Mouse (Mus musculus): ENCODE measurements around the gene Chst14. TPM values are rescaled to one million over a fixed set of nuclear protein-coding genes. Genes with fewer than 3 reads are reported as not detected.

Gene Chst14
- polyA plus RNA-seq, 1 experiment = 10.3 TPM

- H3K9me3 ChIP-seq (replicated peaks; ENCODE audit: control insufficient read depth, insufficient read depth, low read length, poor library complexity, severe bottlenecking) = no peaks in the 10 kb centered on the region
- H3K9ac ChIP-seq (ENCODE audit: low read depth, poor library complexity, severe bottlenecking) = no peak overlapping the region
- H3K4me3 ChIP-seq (ENCODE audit: low read depth, low read length) = no peak overlapping the region
- no peak overlapping the region for H3K27ac ChIP-seq (ENCODE audit: insufficient read depth, low read length)
- no peaks in the 10 kb centered on the region for H3K36me3 ChIP-seq (ENCODE audit: control insufficient read depth, insufficient read depth, low read length, poor library complexity, severe bottlenecking)
- H3K27me3 ChIP-seq (ENCODE audit: control insufficient read depth, insufficient read depth, low read length, poor library complexity, severe bottlenecking) = 0 out of 2 replicates have a peak, but pooled peaks cover 2% of the 10 kb centered on the region
- TF ChIP-seq CTCF (IDR thresholded peaks at IDR 0.05; ENCODE audit: low read depth, low read length) (no peak), EP300 (IDR thresholded peaks at IDR 0.05; ENCODE audit: insufficient read depth, low read depth, low read length) (no peak), POLR2A (IDR thresholded peaks at IDR 0.05; ENCODE audit: insufficient read depth, low read length) (no peak)
- peaks cover 8% of the 10 kb centered on the region for H3K4me1 ChIP-seq (ENCODE audit: control insufficient read depth, insufficient read depth, low read length)
Measured at GRCm38 (mm10) chr2:118907781-118908180, 18.5 kb upstream of the Chst14 start.

DNA sequence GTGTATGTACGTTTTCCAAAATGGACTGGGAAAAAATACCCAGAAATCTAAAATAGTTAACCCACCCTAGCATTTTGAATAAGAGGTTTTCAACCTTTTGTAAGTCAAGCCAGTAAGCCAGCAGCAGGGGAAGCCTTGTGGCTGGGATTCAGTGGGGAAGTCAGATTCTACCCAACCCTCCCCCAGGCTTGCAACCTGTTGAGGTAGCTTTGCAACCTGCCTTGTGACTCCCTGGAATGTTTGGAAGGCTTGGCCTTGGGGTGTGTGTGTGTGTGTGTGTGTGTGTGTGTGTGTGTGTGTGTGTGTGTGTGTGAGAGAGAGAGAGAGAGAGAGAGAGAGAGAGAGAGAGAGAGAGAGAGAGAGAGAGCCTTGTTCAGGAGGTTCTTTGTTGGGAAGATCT lies 17.1 kb upstream of the Chst14 start:
- H3K36me3 ChIP-seq (ENCODE audit: control insufficient read depth, insufficient read depth, low read length, poor library complexity, severe bottlenecking) = no peaks in the 10 kb centered on the region
- H3K27ac ChIP-seq (ENCODE audit: insufficient read depth, low read length) = no peak overlapping the region
- no peak overlapping the region for H3K4me3 ChIP-seq (ENCODE audit: low read depth, low read length)
- TF ChIP-seq POLR2A (IDR thresholded peaks at IDR 0.05; ENCODE audit: insufficient read depth, low read length) (no peak), EP300 (IDR thresholded peaks at IDR 0.05; ENCODE audit: insufficient read depth, low read depth, low read length) (no peak), CTCF (IDR thresholded peaks at IDR 0.05; ENCODE audit: low read depth, low read length) (no peak)
- no peaks in the 10 kb centered on the region for H3K27me3 ChIP-seq (ENCODE audit: control insufficient read depth, insufficient read depth, low read length, poor library complexity, severe bottlenecking)
- peaks cover 5% of the 10 kb centered on the region for H3K4me1 ChIP-seq (ENCODE audit: control insufficient read depth, insufficient read depth, low read length)
- no peaks in the 10 kb centered on the region for H3K9me3 ChIP-seq (replicated peaks; ENCODE audit: control insufficient read depth, insufficient read depth, low read length, poor library complexity, severe bottlenecking)
- no peak overlapping the region for H3K9ac ChIP-seq (ENCODE audit: low read depth, poor library complexity, severe bottlenecking)

DNA sequence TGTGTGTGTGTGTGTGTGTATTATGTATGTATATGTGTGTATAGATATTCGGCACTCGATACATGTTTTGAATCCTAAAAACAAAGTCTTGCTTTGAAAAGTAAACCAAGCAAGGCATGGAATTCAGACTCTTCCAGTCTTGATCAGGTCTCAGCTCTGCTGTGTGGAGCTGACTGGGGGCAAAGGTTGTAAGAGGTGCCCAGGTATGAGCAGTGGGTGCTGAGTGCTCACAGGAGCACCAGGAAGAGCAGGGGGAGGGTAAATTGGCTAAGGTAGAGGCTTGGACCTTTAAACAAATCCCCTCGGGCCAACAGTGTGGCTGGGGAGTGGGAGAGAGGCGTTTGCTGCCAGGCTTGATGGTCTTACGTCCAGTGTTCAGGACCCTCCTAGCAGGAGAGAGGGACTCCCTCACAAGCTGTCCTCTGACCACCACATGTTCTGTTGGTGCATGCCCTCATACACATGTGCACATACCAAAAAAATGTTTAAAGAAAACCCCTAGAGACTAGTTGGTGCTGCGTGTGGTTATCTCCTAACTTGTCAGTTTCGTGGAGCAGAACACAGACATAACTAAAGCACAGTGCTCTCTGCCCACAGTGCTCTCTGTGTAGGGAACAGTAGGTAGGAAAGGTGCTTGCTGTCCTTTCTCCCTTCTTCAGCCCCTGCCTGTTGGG lies 15.6 kb upstream of the Chst14 start:
- no peak overlapping the region for H3K9ac ChIP-seq (ENCODE audit: low read depth, poor library complexity, severe bottlenecking)
- no peaks in the 10 kb centered on the region for H3K9me3 ChIP-seq (replicated peaks; ENCODE audit: control insufficient read depth, insufficient read depth, low read length, poor library complexity, severe bottlenecking)
- H3K36me3 ChIP-seq (ENCODE audit: control insufficient read depth, insufficient read depth, low read length, poor library complexity, severe bottlenecking) = no peaks in the 10 kb centered on the region
- TF ChIP-seq CTCF (IDR thresholded peaks at IDR 0.05; ENCODE audit: low read depth, low read length) (no peak), EP300 (IDR thresholded peaks at IDR 0.05; ENCODE audit: insufficient read depth, low read depth, low read length) (no peak), POLR2A (IDR thresholded peaks at IDR 0.05; ENCODE audit: insufficient read depth, low read length) (no peak)
- H3K4me1 ChIP-seq (ENCODE audit: control insufficient read depth, insufficient read depth, low read length) = peaks cover 5% of the 10 kb centered on the region
- no peak overlapping the region for H3K4me3 ChIP-seq (ENCODE audit: low read depth, low read length)
- no peak overlapping the region for H3K27ac ChIP-seq (ENCODE audit: insufficient read depth, low read length)
- H3K27me3 ChIP-seq (ENCODE audit: control insufficient read depth, insufficient read depth, low read length, poor library complexity, severe bottlenecking) = no peaks in the 10 kb centered on the region

DNA sequence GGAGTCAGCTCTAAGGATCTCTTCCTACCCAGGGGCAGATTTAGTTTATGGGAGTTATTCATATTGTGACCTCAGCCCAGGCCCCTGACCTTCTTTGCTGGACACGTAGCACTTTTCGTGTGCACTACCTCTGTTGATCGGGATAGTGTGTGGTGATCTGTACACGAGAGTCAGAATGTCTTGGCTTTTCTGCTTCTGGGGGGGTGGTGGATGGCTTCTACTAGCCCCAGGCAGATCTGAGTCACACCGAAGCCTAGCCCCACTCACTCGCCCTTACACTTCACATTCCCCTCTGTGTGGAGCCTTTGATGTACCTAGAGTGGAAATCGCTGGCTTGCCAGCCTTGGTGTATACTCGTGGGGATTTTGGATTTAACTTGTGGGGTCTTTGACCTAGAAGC lies 13.6 kb upstream of the Chst14 start:
- Histone ChIP-seq H3K9me3 (replicated peaks; ENCODE audit: control insufficient read depth, insufficient read depth, low read length, poor library complexity, severe bottlenecking) (no peaks in the 10 kb centered on the region), H3K27ac (ENCODE audit: insufficient read depth, low read length) (no peak overlapping the region), H3K27me3 (ENCODE audit: control insufficient read depth, insufficient read depth, low read length, poor library complexity, severe bottlenecking) (no peaks in the 10 kb centered on the region), H3K4me1 (ENCODE audit: control insufficient read depth, insufficient read depth, low read length) (peaks cover 5% of the 10 kb centered on the region), H3K4me3 (ENCODE audit: low read depth, low read length) (no peak overlapping the region), H3K9ac (ENCODE audit: low read depth, poor library complexity, severe bottlenecking) (no peak overlapping the region), H3K36me3 (ENCODE audit: control insufficient read depth, insufficient read depth, low read length, poor library complexity, severe bottlenecking) (no peaks in the 10 kb centered on the region)
- TF ChIP-seq POLR2A (IDR thresholded peaks at IDR 0.05; ENCODE audit: insufficient read depth, low read length) = no peak
- no peak for TF ChIP-seq EP300 (IDR thresholded peaks at IDR 0.05; ENCODE audit: insufficient read depth, low read depth, low read length)
- no peak for TF ChIP-seq CTCF (IDR thresholded peaks at IDR 0.05; ENCODE audit: low read depth, low read length)

DNA sequence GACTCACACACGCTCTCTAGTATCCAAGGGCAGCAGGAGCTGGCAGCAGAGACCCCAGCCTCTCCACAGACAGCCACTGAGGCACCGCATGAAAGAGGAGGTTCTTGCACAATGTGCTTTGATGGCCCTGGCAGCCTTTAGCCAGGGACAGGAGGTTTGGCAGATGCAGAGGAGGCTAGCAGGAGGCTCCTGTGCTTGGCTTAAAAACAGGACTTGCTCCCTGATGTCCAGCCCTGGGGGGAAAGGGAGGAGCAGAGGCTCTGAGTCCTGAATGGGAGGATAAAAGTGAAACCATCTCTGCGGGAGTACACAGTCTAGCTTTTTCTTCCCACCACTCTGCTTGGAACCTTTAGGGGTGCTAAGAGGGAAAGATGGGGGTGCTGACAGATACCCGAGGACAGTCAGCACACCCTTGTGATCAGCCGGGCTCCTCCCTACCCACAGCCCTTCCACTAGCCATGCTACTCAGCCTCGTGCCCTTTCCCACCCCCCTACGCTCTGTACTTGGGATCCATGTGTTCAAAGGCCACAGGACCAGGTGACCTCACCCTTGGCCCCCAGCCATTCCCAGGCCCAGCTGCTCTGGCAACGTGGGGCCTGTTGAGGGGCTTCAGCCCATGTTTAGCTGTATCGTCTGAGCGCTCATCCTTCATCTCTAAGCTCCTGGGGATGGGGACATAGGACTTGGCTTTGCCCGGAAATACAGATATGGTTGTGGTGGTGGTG lies 12.6 kb upstream of the Chst14 start:
- H3K27me3 ChIP-seq (ENCODE audit: control insufficient read depth, insufficient read depth, low read length, poor library complexity, severe bottlenecking) = no peaks in the 10 kb centered on the region
- H3K36me3 ChIP-seq (ENCODE audit: control insufficient read depth, insufficient read depth, low read length, poor library complexity, severe bottlenecking) = no peaks in the 10 kb centered on the region
- H3K9ac ChIP-seq (ENCODE audit: low read depth, poor library complexity, severe bottlenecking) = no peak overlapping the region
- H3K9me3 ChIP-seq (replicated peaks; ENCODE audit: control insufficient read depth, insufficient read depth, low read length, poor library complexity, severe bottlenecking) = no peaks in the 10 kb centered on the region
- no peak overlapping the region for H3K27ac ChIP-seq (ENCODE audit: insufficient read depth, low read length)
- no peak overlapping the region for H3K4me3 ChIP-seq (ENCODE audit: low read depth, low read length)
- peaks cover 5% of the 10 kb centered on the region for H3K4me1 ChIP-seq (ENCODE audit: control insufficient read depth, insufficient read depth, low read length)
- TF ChIP-seq CTCF (IDR thresholded peaks at IDR 0.05; ENCODE audit: low read depth, low read length) = no peak
- TF ChIP-seq POLR2A (IDR thresholded peaks at IDR 0.05; ENCODE audit: insufficient read depth, low read length) = no peak
- no peak for TF ChIP-seq EP300 (IDR thresholded peaks at IDR 0.05; ENCODE audit: insufficient read depth, low read depth, low read length)

DNA sequence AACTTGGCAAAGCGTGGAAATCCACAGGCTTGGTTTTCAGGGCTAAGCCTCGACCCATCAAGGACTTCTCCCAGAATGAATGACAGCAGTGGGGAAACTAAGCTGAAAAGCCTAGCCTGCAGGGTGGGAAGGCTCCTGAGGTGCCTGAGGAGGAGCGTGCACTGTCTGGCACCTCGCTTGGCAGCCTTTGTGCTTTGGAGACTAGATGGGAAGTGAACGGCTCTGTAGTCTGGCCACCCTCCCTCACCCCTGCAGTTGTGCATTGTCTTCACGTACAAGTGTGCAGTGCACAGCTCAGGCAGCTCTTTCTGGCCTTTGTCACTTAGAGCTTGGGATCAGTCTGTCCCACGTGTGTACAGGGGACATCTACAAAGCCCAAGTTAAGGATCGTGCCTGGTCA lies 11.6 kb upstream of the Chst14 start:
- Histone ChIP-seq H3K27me3 (ENCODE audit: control insufficient read depth, insufficient read depth, low read length, poor library complexity, severe bottlenecking) (no peaks in the 10 kb centered on the region), H3K9me3 (replicated peaks; ENCODE audit: control insufficient read depth, insufficient read depth, low read length, poor library complexity, severe bottlenecking) (no peaks in the 10 kb centered on the region), H3K9ac (ENCODE audit: low read depth, poor library complexity, severe bottlenecking) (no peak overlapping the region), H3K27ac (ENCODE audit: insufficient read depth, low read length) (no peak overlapping the region), H3K36me3 (ENCODE audit: control insufficient read depth, insufficient read depth, low read length, poor library complexity, severe bottlenecking) (no peaks in the 10 kb centered on the region), H3K4me1 (ENCODE audit: control insufficient read depth, insufficient read depth, low read length) (peaks cover 4% of the 10 kb centered on the region), H3K4me3 (ENCODE audit: low read depth, low read length) (no peak overlapping the region)
- no peak for TF ChIP-seq EP300 (IDR thresholded peaks at IDR 0.05; ENCODE audit: insufficient read depth, low read depth, low read length)
- no peak for TF ChIP-seq CTCF (IDR thresholded peaks at IDR 0.05; ENCODE audit: low read depth, low read length)
- no peak for TF ChIP-seq POLR2A (IDR thresholded peaks at IDR 0.05; ENCODE audit: insufficient read depth, low read length)

All from ES-Bruce4 (cell line).